Mouse (Mus musculus) liver, embryonic 16.5 days (tissue): Measurements from ENCODE around the gene Slc35g2. TPM values are rescaled to one million over a fixed set of nuclear protein-coding genes. Genes with fewer than 3 reads are reported as not detected.

Experiments used
- ATAC-seq: fragments of 200-750 bp; cut with Nextera tagmentation; 2 replicates; pipeline ENCODE4 v1.8.0; 2017; ENCODE audit warnings: low read depth, mild to moderate bottlenecking, moderate number of reproducible peaks, moderate library complexity
- H3K27ac ChIP-seq: fragments of 300-500 bp; sonication (generic); 2 replicates; pipeline ENCODE4 v1.5.1; 2014; ENCODE audit warnings: mild to moderate bottlenecking, low read length
- H3K27me3 ChIP-seq: fragments of 300-500 bp; sonication (generic); 2 replicates; pipeline ENCODE4 v1.6.1; 2014; ENCODE audit warnings: low read depth, low read length, mixed read lengths; ENCODE audit not compliant: control insufficient read depth, insufficient read depth
- H3K36me3 ChIP-seq: fragments of 300-500 bp; sonication (generic); 2 replicates; pipeline ENCODE4 v1.6.1; 2014; ENCODE audit warnings: mild to moderate bottlenecking; ENCODE audit not compliant: control insufficient read depth, insufficient read depth
- H3K4me1 ChIP-seq: fragments of 300-500 bp; sonication (generic); 2 replicates; pipeline ENCODE4 v1.6.1; 2014; ENCODE audit warnings: low read depth, low read length, mixed read lengths; ENCODE audit not compliant: control insufficient read depth
- H3K4me2 ChIP-seq: fragments of 300-500 bp; sonication (generic); 2 replicates; pipeline ENCODE4 v1.6.1; 2014; ENCODE audit warnings: low read depth, low read length, mixed read lengths
- H3K4me3 ChIP-seq: fragments of 300-500 bp; sonication (generic); 2 replicates; pipeline ENCODE4 v1.5.1; 2014; ENCODE audit warnings: low read depth, mild to moderate bottlenecking, low read length
- H3K9ac ChIP-seq: fragments of 300-500 bp; sonication (generic); 2 replicates; pipeline ENCODE4 v1.6.1; 2014; ENCODE audit warnings: low read depth, low read length
- H3K9me3 ChIP-seq: fragments of 300-500 bp; sonication (generic); replicated peaks from 2 replicates; pipeline ENCODE4 v1.6.1; 2016; ENCODE audit warnings: low read length; ENCODE audit not compliant: control insufficient read depth
- WGBS: fragments of 180-500 bp; shearing (Covaris S2); extraction: QIAGEN DNeasy Blood & Tissue Kit; methylation state at CpG from one replicate; pipeline ENCODE4 v1.1.7; 2014; ENCODE audit not compliant: insufficient replicate concordance; 5-methylcytosine and 5-hydroxymethylcytosine counted together
- polyA plus RNA-seq: library from polyadenylated mRNA; unstranded; fragments of >200 nt; fragmentation: Nextera tagmentation; extraction: Ambion mirVana; gene quantifications from 2 replicates; pipeline ENCODE4 v1.2.1, GENCODE M21; 2015

Gene Slc35g2
- polyA plus RNA-seq, 1 experiment from 2014 or later = 1.4 TPM

DNA sequence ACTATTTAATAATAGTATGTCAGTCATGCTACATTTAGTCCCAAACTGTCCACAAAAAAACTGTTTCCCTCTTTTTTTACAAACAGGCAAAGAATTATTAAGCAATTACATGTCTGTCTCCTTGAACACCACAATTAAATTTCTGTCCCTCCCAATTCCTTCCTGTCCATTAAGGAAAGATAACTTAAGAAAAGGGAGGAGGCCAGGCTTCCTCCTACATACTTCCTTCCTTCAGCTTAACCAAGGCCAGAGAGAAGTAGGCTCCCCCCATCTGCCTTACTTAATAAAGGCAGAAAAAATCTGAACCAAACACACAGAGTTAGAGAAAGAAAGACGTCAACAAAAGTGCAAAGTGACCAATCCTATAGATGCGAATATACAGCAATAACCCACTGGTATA, 63.3 kb downstream of the Slc35g2 start:
- Histone ChIP-seq H3K4me3 (no peak overlapping the region), H3K27me3 (no peaks in the 10 kb centered on the region), H3K4me2 (no peak overlapping the region), H3K9ac (no peak overlapping the region), H3K9me3 (no peaks in the 10 kb centered on the region), H3K27ac (no peak overlapping the region), H3K36me3 (no peaks in the 10 kb centered on the region), H3K4me1 (no peaks in the 10 kb centered on the region)
- no peak for ATAC-seq
- 61% methylated on average over 2 of the region's 2 CpGs for WGBS

DNA sequence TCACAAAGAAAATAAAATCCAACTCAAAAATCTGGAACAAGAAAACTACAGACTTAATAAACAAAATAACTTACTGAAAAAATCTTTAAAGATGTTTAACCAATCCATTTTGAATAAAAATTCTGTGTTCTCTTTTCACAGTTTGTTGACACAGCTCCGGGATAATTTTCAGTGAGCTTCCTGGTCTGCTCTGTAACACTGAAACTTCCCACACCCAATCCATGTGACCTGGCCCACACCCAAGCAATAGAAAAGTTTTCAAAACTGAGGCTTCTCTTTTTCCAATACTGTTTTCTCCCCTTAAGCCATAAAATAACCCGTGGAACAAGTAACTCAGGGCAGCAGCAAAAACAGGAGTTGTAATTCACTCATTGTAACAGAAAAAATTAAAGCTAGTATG, 64.2 kb downstream of the Slc35g2 start:
- no peak for ATAC-seq
- WGBS = 34% methylated on average over 2 of the region's 2 CpGs
- no peak overlapping the region for H3K4me2 ChIP-seq

DNA sequence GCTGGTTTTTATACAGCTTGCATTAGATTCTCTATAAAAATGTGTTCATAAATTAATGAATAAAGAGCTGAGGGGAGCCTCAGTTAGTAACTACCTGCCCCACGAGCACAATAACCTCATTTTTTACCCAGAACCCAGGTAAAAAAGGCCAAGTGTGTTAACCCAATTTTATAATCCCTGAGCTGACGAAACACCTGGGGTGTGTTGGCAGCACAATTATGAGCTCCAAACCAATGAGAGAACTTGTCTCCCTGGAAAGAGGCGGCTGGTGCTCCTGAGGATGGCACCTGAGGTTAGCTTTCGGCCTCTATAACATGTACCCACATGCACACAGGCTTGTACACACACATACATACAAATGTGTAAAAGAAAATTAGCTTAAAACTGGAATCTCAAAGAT, 65.4 kb downstream of the Slc35g2 start:
- H3K27me3 ChIP-seq = no peaks in the 10 kb centered on the region
- no peak overlapping the region for H3K4me3 ChIP-seq
- no peak overlapping the region for H3K4me2 ChIP-seq
- no peak for ATAC-seq
- no peak overlapping the region for H3K9ac ChIP-seq
- no peaks in the 10 kb centered on the region for H3K4me1 ChIP-seq
- no peak overlapping the region for H3K27ac ChIP-seq
- H3K36me3 ChIP-seq = no peaks in the 10 kb centered on the region
- 76% methylated on average over 4 of the region's 4 CpGs for WGBS
- H3K9me3 ChIP-seq = no peaks in the 10 kb centered on the region

More for the DNA sequence above, 64.2 kb downstream of the Slc35g2 start:
- no peaks in the 10 kb centered on the region for H3K9me3 ChIP-seq
- H3K4me3 ChIP-seq = no peak overlapping the region
- H3K4me1 ChIP-seq = no peaks in the 10 kb centered on the region
- H3K36me3 ChIP-seq = no peaks in the 10 kb centered on the region
- no peaks in the 10 kb centered on the region for H3K27me3 ChIP-seq
- no peak overlapping the region for H3K9ac ChIP-seq
- H3K27ac ChIP-seq = no peak overlapping the region

Other genes starting within 250 kb of the Slc35g2 start
- gene Il20rb, start 84.3 kb downstream of the Slc35g2 start, polyA plus RNA-seq = 0.24 and 0.34 TPM in 2 replicates
- gene Nck1, start 25.0 kb downstream of the Slc35g2 start, polyA plus RNA-seq = 22.1 and 23.4 TPM in 2 replicates
- 13.9 and 15.1 TPM in 2 replicates for gene Stag1, start 26.7 kb upstream of the Slc35g2 start, polyA plus RNA-seq